Mouse (Mus musculus): ENCODE data around the gene Mr1.

Gene Mr1

GRCm38 (mm10) chr1:155127429-155127934 is 19.1 kb downstream of the Mr1 start:
- DNase-seq, result no peak

- no peak for DNase-seq
Observed at GRCm38 (mm10) chr1:155126716-155127115, 19.9 kb downstream of the Mr1 start.

- no peak for DNase-seq
Observed at GRCm38 (mm10) chr1:155124397-155124796, 22.2 kb downstream of the Mr1 start.

- DNase-seq, result peak; percentile 37
Observed at GRCm38 (mm10) chr1:155121977-155122939, 24.4 kb downstream of the Mr1 start.

GRCm38 (mm10) chr1:155119719-155120118 is 26.9 kb downstream of the Mr1 start:
- DNase-seq, result no peak

GRCm38 (mm10) chr1:155113946-155114345 is 32.7 kb downstream of the Mr1 start:
- DNase-seq, result no peak

GRCm38 (mm10) chr1:155112875-155113274 is 33.7 kb downstream of the Mr1 start:
- DNase-seq, result no peak

- no peak for DNase-seq
Observed at GRCm38 (mm10) chr1:155112118-155112517, 34.5 kb downstream of the Mr1 start.

GRCm38 (mm10) chr1:155111491-155111890 is 35.1 kb downstream of the Mr1 start:
- DNase-seq, result no peak

- no peak for DNase-seq
Observed at GRCm38 (mm10) chr1:155109387-155110350, 36.9 kb downstream of the Mr1 start.

- no peak for DNase-seq
Observed at GRCm38 (mm10) chr1:155108412-155108811, 38.2 kb downstream of the Mr1 start.

- no peak for DNase-seq
Observed at GRCm38 (mm10) chr1:155107843-155108242, 38.8 kb downstream of the Mr1 start.

GRCm38 (mm10) chr1:155106310-155106709 is 40.3 kb downstream of the Mr1 start:
- DNase-seq, result no peak

GRCm38 (mm10) chr1:155103991-155104390 is 42.6 kb downstream of the Mr1 start:
- no peak for DNase-seq

- DNase-seq, result no peak
Observed at GRCm38 (mm10) chr1:155102631-155103030, 44.0 kb downstream of the Mr1 start.

GRCm38 (mm10) chr1:155099280-155099848 is 47.2 kb downstream of the Mr1 start, which contains the start of gene Ier5:
TSS of gene Ier5 (minus strand) at chr1:155099636.
- DNase-seq, result peak; percentile 97

- DNase-seq, result peak; percentile 48
Observed at GRCm38 (mm10) chr1:155098486-155099279, 47.9 kb downstream of the Mr1 start.

- no peak for DNase-seq
Observed at GRCm38 (mm10) chr1:155097931-155098485, 48.6 kb downstream of the Mr1 start.

- DNase-seq, result no peak
Observed at GRCm38 (mm10) chr1:155097354-155097753, 49.3 kb downstream of the Mr1 start.

- DNase-seq, result no peak
Observed at GRCm38 (mm10) chr1:155096620-155097261, 49.9 kb downstream of the Mr1 start.

Measured in kidney, adult 9 months (tissue).